Mouse (Mus musculus): ENCODE data around the gene Umad1.

DNA sequence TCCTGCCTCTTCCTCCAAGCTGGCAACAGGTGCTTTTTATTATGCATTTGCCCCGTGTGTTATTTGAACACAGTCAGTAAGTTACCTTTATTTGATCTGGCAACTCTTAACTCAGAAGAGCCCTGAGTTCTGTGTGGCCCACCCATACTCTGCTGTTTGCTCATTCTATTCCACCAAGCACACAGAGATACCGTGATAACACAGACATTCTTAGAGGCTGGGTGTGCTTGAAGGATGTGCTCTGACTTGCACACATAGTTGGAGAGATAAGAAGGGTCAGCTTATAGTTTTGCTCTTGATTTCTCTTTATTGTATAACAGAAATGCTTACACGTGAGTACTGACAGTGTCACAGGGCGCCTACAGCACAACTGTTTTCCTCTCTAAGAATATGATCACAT, 133.9 kb downstream of the Umad1 start:
- TF ChIP-seq CTCF (IDR thresholded peaks at IDR 0.05; ENCODE audit: borderline replicate concordance, extremely low read depth, insufficient read depth, insufficient read length) (no peak), POLR2A (IDR thresholded peaks at IDR 0.05; ENCODE audit: borderline replicate concordance, extremely low read depth, insufficient read depth, insufficient read length, poor library complexity, severe bottlenecking) (no peak)

All from brain, embryonic 14.5 days (tissue).